7 mouse cellular contexts compared by ENCODE assay signal in genomic region chr4:134913413-134913812, GRCm38 (mm10). TPM values are rescaled to one million over a fixed set of nuclear protein-coding genes. Genes with fewer than 3 reads are reported as not detected.
A peak's percentile ranks its signal among the peaks of the same experiment; 100 is the strongest.
DNase-seq lines count a peak whose midpoint lies in the region; ATAC-seq and TF ChIP-seq lines count a peak whose summit lies in the region.

No protein-coding gene starts in this region.

- ATAC-seq in embryonic facial prominence, embryonic 12.5 days (ENCODE audit: insufficient number of reproducible peaks, insufficient read depth, low FRiP score, low TSS enrichment), result no peak
- ATAC-seq in heart, embryonic 16.5 days (replicated peaks; ENCODE audit: extremely low read depth, insufficient read depth, low FRiP score), result no peak

- peak overlapping the region; percentile 86 for H3K4me3 ChIP-seq in embryonic facial prominence, embryonic 12.5 days
- no peak overlapping the region for H3K4me3 ChIP-seq in heart, embryonic 16.5 days (ENCODE audit: low read length)
- H3K4me3 ChIP-seq in layer of hippocampus, adult 2 months, result peak overlapping the region; percentile 88; the same call in 1 of the 2 replicates

- H3K9me3 ChIP-seq in embryonic facial prominence, embryonic 12.5 days, result no peaks in the 10 kb centered on the region
- no peaks in the 10 kb centered on the region for H3K9me3 ChIP-seq in heart, embryonic 16.5 days (replicated peaks; ENCODE audit: control insufficient read depth, low read length)

- H3K4me2 ChIP-seq in embryonic facial prominence, embryonic 12.5 days (replicated peaks), result peak overlapping the region; percentile 54
- no peak overlapping the region; the same call in 1 of the 2 replicates for H3K4me2 ChIP-seq in heart, embryonic 16.5 days (ENCODE audit: low read depth, low read length)

- H3K36me3 ChIP-seq in embryonic facial prominence, embryonic 12.5 days, result peaks cover 27% of the 10 kb centered on the region
- H3K36me3 ChIP-seq in heart, embryonic 16.5 days (ENCODE audit: control insufficient read depth, insufficient read depth), result peaks cover 20% of the 10 kb centered on the region

- no peak overlapping the region for H3K27ac ChIP-seq in embryonic facial prominence, embryonic 12.5 days
- no peak overlapping the region for H3K27ac ChIP-seq in heart, embryonic 16.5 days (ENCODE audit: low read length)
- H3K27ac ChIP-seq in layer of hippocampus, adult 2 months, result peak overlapping the region; percentile 95; the same call in 1 of the 2 replicates

- 32% methylated on average over 3 of the region's 3 CpGs for WGBS in embryonic facial prominence, embryonic 12.5 days
- WGBS in heart, embryonic 16.5 days, result 37% methylated on average over 3 of the region's 3 CpGs

- no peaks in the 10 kb centered on the region for H3K27me3 ChIP-seq in embryonic facial prominence, embryonic 12.5 days
- no peaks in the 10 kb centered on the region for H3K27me3 ChIP-seq in heart, embryonic 16.5 days (ENCODE audit: control insufficient read depth, insufficient read depth, low read length)

- peak; percentile 84 for DNase-seq in ES-CJ7 (ENCODE audit: low read depth, low spot score)
- peak; percentile 88 for DNase-seq in adrenal gland, postnatal 14 days
- peak in 1 of 2 experiments; percentile 70 for DNase-seq in layer of hippocampus, adult 2 months (ENCODE audit: low spot score in 2 of 2)
- DNase-seq in lung, postnatal 36 days, result peak; percentile 90
- DNase-seq in right cerebral cortex, postnatal 14 days, result peak; percentile 81

- peaks cover 8% of the 10 kb centered on the region; the same call in 1 of the 2 replicates for H3K4me1 ChIP-seq in embryonic facial prominence, embryonic 12.5 days
- peaks cover 19% of the 10 kb centered on the region for H3K4me1 ChIP-seq in heart, embryonic 16.5 days (ENCODE audit: control insufficient read depth, insufficient read depth, low read length)

- TF ChIP-seq CTCF in layer of hippocampus, adult 2 months (conservative IDR thresholded peaks at IDR 0.05), result peak; percentile 92

- H3K9ac ChIP-seq in embryonic facial prominence, embryonic 12.5 days, result no peak overlapping the region
- peak overlapping the region; percentile 93; the same call in 1 of the 2 replicates for H3K9ac ChIP-seq in heart, embryonic 16.5 days (ENCODE audit: low read length)

RNA-seq across cellular contexts. Expression of gene Tmem50a, which starts 1.4 kb away (rescaled TPM):
- 215 and 225 TPM in 2 replicates for total RNA-seq in adrenal gland, postnatal 14 days (2021)
- 160 and 161 TPM in 2 replicates for polyA plus RNA-seq in embryonic facial prominence, embryonic 12.5 days (2016; fragmentation: Nextera tagmentation; extraction: Ambion mirVana)
- polyA plus RNA-seq in heart, embryonic 16.5 days (2015; fragmentation: Nextera tagmentation; extraction: Ambion mirVana), result 143 and 150 TPM in 2 replicates
- 100 to 1,000 TPM; 102 to 108 TPM for total RNA-seq in layer of hippocampus, adult 2 months (2021)

RNA-seq across cellular contexts. Expression of gene Rsrp1, which starts 10.0 kb away (rescaled TPM):
- 394 and 402 TPM in 2 replicates for total RNA-seq in adrenal gland, postnatal 14 days (2021)
- 496 and 536 TPM in 2 replicates for polyA plus RNA-seq in embryonic facial prominence, embryonic 12.5 days (2016; fragmentation: Nextera tagmentation; extraction: Ambion mirVana)
- 399 and 472 TPM in 2 replicates for polyA plus RNA-seq in heart, embryonic 16.5 days (2015; fragmentation: Nextera tagmentation; extraction: Ambion mirVana)
- total RNA-seq in layer of hippocampus, adult 2 months (2021), result 100 to 1,000 TPM; 237 to 277 TPM

RNA-seq across cellular contexts. Expression of gene Syf2, which starts 17.3 kb away (rescaled TPM):
- total RNA-seq in adrenal gland, postnatal 14 days (2021), result 81.4 and 90.5 TPM in 2 replicates
- polyA plus RNA-seq in embryonic facial prominence, embryonic 12.5 days (2016; fragmentation: Nextera tagmentation; extraction: Ambion mirVana), result 75.3 and 77.2 TPM in 2 replicates
- polyA plus RNA-seq in heart, embryonic 16.5 days (2015; fragmentation: Nextera tagmentation; extraction: Ambion mirVana), result 49.1 and 78.9 TPM in 2 replicates
- 10 to 100 TPM; 53.1 to 56.2 TPM for total RNA-seq in layer of hippocampus, adult 2 months (2021)

RNA-seq across cellular contexts. Expression of gene Rhd, which starts 49.1 kb away (rescaled TPM):
- total RNA-seq in adrenal gland, postnatal 14 days (2021), result 1.1 and 8.4 TPM in 2 replicates
- 6.8 and 8.5 TPM in 2 replicates for polyA plus RNA-seq in embryonic facial prominence, embryonic 12.5 days (2016; fragmentation: Nextera tagmentation; extraction: Ambion mirVana)
- polyA plus RNA-seq in heart, embryonic 16.5 days (2015; fragmentation: Nextera tagmentation; extraction: Ambion mirVana), result 4.3 and 4.5 TPM in 2 replicates
- total RNA-seq in layer of hippocampus, adult 2 months (2021), result not detected
